Mouse (Mus musculus): ENCODE data around the gene Tns1.

DNA sequence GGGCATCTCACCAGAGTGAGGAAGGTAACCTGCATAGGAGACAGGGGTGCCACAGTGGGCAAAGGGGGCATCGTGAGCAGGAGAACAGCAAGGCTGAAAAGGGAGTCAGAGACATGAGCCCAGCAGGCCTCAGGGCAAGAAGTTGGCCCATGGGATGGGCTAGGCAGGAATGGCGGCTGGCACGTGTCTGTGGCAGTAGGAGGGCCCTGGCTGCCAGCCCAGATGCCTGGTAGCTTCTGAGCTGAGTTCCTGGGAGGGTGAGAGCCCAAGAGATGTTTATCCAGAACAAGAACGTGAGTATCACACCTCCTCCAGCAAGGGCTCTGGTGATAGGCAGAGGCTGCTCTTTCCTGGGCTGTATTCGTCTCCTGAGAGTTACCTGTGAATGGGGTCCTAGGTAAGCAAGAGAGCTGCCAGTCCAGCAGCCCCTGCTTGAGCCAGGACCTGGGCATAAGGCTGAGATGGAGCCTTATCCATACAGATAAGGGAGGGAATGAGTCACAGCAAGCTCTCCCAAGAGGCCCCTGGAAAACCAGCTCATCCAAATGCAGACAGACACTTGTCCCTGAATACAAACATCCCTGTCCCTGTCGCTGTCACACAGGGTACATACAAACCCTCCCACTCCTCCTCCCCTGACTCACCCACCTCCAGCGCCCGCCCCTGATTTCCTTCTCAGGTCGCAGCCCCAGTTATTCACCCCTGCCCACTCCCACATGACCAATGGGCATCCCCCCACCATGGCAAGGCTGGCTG is 2.2 kb downstream of the Tns1 start:
- TF ChIP-seq CTCF (IDR thresholded peaks at IDR 0.05; ENCODE audit: low read depth, low read length): no peak
- no peak for TF ChIP-seq POLR2A (IDR thresholded peaks at IDR 0.05; ENCODE audit: insufficient read depth, low read length)
- TF ChIP-seq EP300 (IDR thresholded peaks at IDR 0.05; ENCODE audit: insufficient read depth, low read depth, low read length): no peak

All from ES-Bruce4 (cell line).